Mouse (Mus musculus): ENCODE measurements at regions not wholly inside any gene's neighbourhood (a gene's known extent, or its start where the extent isn't known, plus 50 kb on each side); places are given as distances from the start of the nearest gene placed in this dataset.

- no peak overlapping the region; the same call in 1 of the 2 replicates for H3K4me3 ChIP-seq (ENCODE audit: extremely low read depth, insufficient read depth, insufficient read length)
- DNase-seq (ENCODE audit: low read depth in 1 of 2, low spot score in 2 of 2), result no peak
- TF ChIP-seq CTCF (IDR thresholded peaks at IDR 0.05; ENCODE audit: extremely low read depth, insufficient read depth, insufficient read length, insufficient replicate concordance) (no peak), POLR2A (IDR thresholded peaks at IDR 0.05; ENCODE audit: low read depth, low read length) (no peak)
- no peaks in the 10 kb centered on the region for H3K36me3 ChIP-seq (ENCODE audit: control insufficient read depth, insufficient read depth, low read length)
- 63% methylated on average over 4 of the region's 4 CpGs for WGBS
- H3K4me1 ChIP-seq (ENCODE audit: control insufficient read depth, insufficient read depth, insufficient read length), result no peaks in the 10 kb centered on the region
- H3K27ac ChIP-seq (ENCODE audit: insufficient read depth, low read length), result no peak overlapping the region
- H3K27me3 ChIP-seq (ENCODE audit: control insufficient read depth, insufficient read depth, low read length), result no peaks in the 10 kb centered on the region
These were observed 647.9 kb upstream of the Cited2 start for GRCm38 (mm10) chr10:17075147-17075546.

- Histone ChIP-seq H3K4me3 (ENCODE audit: extremely low read depth, insufficient read depth, insufficient read length) (no peak overlapping the region), H3K4me1 (ENCODE audit: control insufficient read depth, insufficient read depth, insufficient read length) (no peaks in the 10 kb centered on the region), H3K36me3 (ENCODE audit: control insufficient read depth, insufficient read depth, low read length) (no peaks in the 10 kb centered on the region), H3K27ac (ENCODE audit: insufficient read depth, low read length) (no peak overlapping the region), H3K27me3 (ENCODE audit: control insufficient read depth, insufficient read depth, low read length) (no peaks in the 10 kb centered on the region)
- 25% methylated on average over 2 of the region's 2 CpGs for WGBS
- no peak for DNase-seq (ENCODE audit: low read depth in 1 of 2, low spot score in 2 of 2)
- no peak for TF ChIP-seq POLR2A (IDR thresholded peaks at IDR 0.05; ENCODE audit: low read depth, low read length)
These were observed 647.4 kb upstream of the Cited2 start for GRCm38 (mm10) chr10:17075576-17075975.

DNA sequence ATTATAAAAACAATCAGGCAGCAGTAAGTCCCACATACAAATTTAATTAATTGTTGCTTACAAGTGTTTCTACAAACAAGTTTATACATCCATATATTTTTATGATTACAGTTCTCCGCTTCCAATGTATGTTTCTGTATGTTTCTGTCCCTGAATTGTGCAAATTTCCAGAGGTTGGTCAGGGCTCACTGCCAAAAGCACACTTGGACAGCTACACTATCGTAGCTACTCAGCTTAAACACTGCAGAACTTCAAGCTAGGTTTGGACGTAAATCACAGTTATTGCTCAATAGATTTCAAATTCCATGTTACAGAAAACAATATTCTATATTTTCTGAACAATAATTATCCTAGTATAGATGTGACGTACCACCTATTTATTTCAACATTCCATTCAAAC lies 646.8 kb upstream of the Cited2 start:
- H3K4me3 ChIP-seq (ENCODE audit: extremely low read depth, insufficient read depth, insufficient read length), result no peak overlapping the region
- no peak overlapping the region for H3K27ac ChIP-seq (ENCODE audit: insufficient read depth, low read length)
- no peak for TF ChIP-seq CTCF (IDR thresholded peaks at IDR 0.05; ENCODE audit: extremely low read depth, insufficient read depth, insufficient read length, insufficient replicate concordance)
- no peak for TF ChIP-seq POLR2A (IDR thresholded peaks at IDR 0.05; ENCODE audit: low read depth, low read length)
- DNase-seq (ENCODE audit: low read depth in 1 of 2, low spot score in 2 of 2), result no peak
- H3K27me3 ChIP-seq (ENCODE audit: control insufficient read depth, insufficient read depth, low read length), result no peaks in the 10 kb centered on the region
- no peaks in the 10 kb centered on the region for H3K36me3 ChIP-seq (ENCODE audit: control insufficient read depth, insufficient read depth, low read length)
- no peaks in the 10 kb centered on the region for H3K4me1 ChIP-seq (ENCODE audit: control insufficient read depth, insufficient read depth, insufficient read length)
- 89% methylated on average over 4 of the region's 4 CpGs for WGBS

DNA sequence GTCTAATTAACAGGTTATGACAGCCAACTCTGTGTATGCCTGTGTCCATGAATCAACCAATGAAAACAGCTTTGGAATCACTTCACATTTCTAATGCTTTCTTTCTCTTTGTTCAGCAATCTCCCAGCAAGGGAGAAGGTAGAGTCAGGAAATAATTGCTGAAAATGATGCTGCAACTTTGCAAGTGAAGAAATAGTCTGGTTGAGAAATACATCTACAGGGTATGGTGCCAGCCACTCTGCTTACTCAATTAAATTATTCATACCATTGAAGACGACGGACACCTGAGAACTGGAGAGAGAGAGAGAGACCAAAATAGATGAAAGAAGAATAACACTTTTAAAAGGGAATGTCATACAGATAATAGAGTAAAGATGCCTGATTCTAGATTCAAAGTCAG lies 645.4 kb upstream of the Cited2 start:
- no peaks in the 10 kb centered on the region for H3K36me3 ChIP-seq (ENCODE audit: control insufficient read depth, insufficient read depth, low read length)
- 89% methylated on average over 2 of the region's 2 CpGs for WGBS
- H3K27ac ChIP-seq (ENCODE audit: insufficient read depth, low read length), result no peak overlapping the region
- H3K4me1 ChIP-seq (ENCODE audit: control insufficient read depth, insufficient read depth, insufficient read length), result no peaks in the 10 kb centered on the region
- DNase-seq (ENCODE audit: low read depth in 1 of 2, low spot score in 2 of 2), result no peak
- H3K4me3 ChIP-seq (ENCODE audit: extremely low read depth, insufficient read depth, insufficient read length), result no peak overlapping the region
- H3K27me3 ChIP-seq (ENCODE audit: control insufficient read depth, insufficient read depth, low read length), result no peaks in the 10 kb centered on the region
- no peak for TF ChIP-seq POLR2A (IDR thresholded peaks at IDR 0.05; ENCODE audit: low read depth, low read length)

DNA sequence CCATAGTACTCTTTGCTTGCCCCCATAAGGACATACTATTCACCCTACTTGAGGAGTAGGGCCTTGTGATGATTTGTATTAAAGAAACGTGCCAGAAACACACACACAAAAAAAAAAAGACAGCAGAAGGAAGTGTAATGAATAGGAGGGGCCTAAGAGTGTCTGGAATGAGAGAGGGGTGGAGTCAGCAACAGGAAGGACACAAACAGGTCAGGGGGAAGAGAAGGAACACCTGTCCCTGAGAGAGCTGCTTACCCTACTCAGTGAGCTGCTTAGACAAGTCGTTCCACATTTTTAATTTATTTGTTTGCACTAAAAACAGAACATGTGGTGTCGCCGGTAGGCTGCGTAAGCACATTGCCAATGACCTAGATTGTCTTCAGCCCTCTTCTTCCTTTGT lies 642.2 kb upstream of the Cited2 start:
- Histone ChIP-seq H3K4me1 (ENCODE audit: control insufficient read depth, insufficient read depth, insufficient read length) (no peaks in the 10 kb centered on the region), H3K36me3 (ENCODE audit: control insufficient read depth, insufficient read depth, low read length) (no peaks in the 10 kb centered on the region), H3K27me3 (ENCODE audit: control insufficient read depth, insufficient read depth, low read length) (no peaks in the 10 kb centered on the region), H3K4me3 (ENCODE audit: extremely low read depth, insufficient read depth, insufficient read length) (no peak overlapping the region), H3K27ac (ENCODE audit: insufficient read depth, low read length) (no peak overlapping the region)
- DNase-seq (ENCODE audit: low read depth in 1 of 2, low spot score in 2 of 2), result no peak
- WGBS, result 68% methylated on average over 5 of the region's 5 CpGs
- TF ChIP-seq CTCF (IDR thresholded peaks at IDR 0.05; ENCODE audit: extremely low read depth, insufficient read depth, insufficient read length, insufficient replicate concordance) (no peak), POLR2A (IDR thresholded peaks at IDR 0.05; ENCODE audit: low read depth, low read length) (no peak)

DNA sequence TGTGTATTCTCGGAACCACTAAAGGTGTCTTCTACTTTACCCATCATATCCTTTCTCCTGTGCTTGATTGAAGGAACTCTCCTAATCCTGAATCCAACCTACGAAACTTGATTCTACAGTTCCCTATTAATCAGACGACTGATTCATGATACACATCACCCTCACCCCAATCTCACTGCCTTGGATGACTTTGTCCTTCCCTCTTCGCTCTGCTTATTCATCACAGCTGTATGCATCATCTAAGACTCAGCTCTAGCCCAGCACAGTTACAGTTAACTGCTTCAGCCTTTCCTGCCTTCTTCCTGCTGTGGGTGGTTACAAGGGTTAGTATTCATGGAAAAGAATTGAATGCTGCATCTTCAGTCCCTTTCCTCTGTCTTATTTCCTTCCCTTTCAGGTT lies 640.1 kb upstream of the Cited2 start:
- Histone ChIP-seq H3K27me3 (ENCODE audit: control insufficient read depth, insufficient read depth, low read length) (no peaks in the 10 kb centered on the region), H3K27ac (ENCODE audit: insufficient read depth, low read length) (no peak overlapping the region), H3K4me3 (ENCODE audit: extremely low read depth, insufficient read depth, insufficient read length) (no peak overlapping the region), H3K36me3 (ENCODE audit: control insufficient read depth, insufficient read depth, low read length) (no peaks in the 10 kb centered on the region), H3K4me1 (ENCODE audit: control insufficient read depth, insufficient read depth, insufficient read length) (no peaks in the 10 kb centered on the region)
- WGBS, result 85% methylated on average over 4 of the region's 4 CpGs
- TF ChIP-seq POLR2A (IDR thresholded peaks at IDR 0.05; ENCODE audit: low read depth, low read length) (no peak), CTCF (IDR thresholded peaks at IDR 0.05; ENCODE audit: extremely low read depth, insufficient read depth, insufficient read length, insufficient replicate concordance) (no peak)
- no peak for DNase-seq (ENCODE audit: low read depth in 1 of 2, low spot score in 2 of 2)

DNA sequence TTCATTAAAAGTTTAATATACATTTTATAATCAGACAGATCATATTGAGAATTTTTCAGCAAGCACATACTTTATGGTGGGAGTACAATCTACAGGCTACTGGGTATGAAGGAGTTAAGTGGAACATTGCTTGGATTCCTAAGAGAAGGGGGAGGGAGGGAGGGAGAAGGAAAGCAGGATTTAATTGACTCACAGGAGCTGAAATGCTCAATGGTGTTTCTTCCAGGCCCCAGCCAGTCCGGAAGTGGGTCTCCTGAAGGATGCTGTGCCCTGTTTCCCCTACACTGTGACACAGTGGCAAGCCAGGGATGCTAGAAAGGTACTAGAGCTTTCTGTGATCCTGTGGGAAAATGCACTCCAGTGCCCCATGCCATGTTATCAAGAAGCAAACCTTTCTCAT lies 621.0 kb upstream of the Cited2 start:
- no peak overlapping the region for H3K4me3 ChIP-seq (ENCODE audit: extremely low read depth, insufficient read depth, insufficient read length)
- WGBS, result 92% methylated on average over 1 of the region's 1 CpGs
- no peaks in the 10 kb centered on the region for H3K36me3 ChIP-seq (ENCODE audit: control insufficient read depth, insufficient read depth, low read length)
- H3K4me1 ChIP-seq (ENCODE audit: control insufficient read depth, insufficient read depth, insufficient read length), result no peaks in the 10 kb centered on the region
- H3K27ac ChIP-seq (ENCODE audit: insufficient read depth, low read length), result no peak overlapping the region
- no peaks in the 10 kb centered on the region for H3K27me3 ChIP-seq (ENCODE audit: control insufficient read depth, insufficient read depth, low read length)
- TF ChIP-seq POLR2A (IDR thresholded peaks at IDR 0.05; ENCODE audit: low read depth, low read length), result no peak
- TF ChIP-seq CTCF (IDR thresholded peaks at IDR 0.05; ENCODE audit: extremely low read depth, insufficient read depth, insufficient read length, insufficient replicate concordance), result no peak
- DNase-seq (ENCODE audit: low read depth in 1 of 2, low spot score in 2 of 2), result no peak

Data from spleen, adult 2 months (tissue).